Mouse (Mus musculus) kidney, adult 11 months (tissue): ENCODE measurements at regions not wholly inside any gene's neighbourhood (a gene's known extent, or its start where the extent isn't known, plus 50 kb on each side); places are given as distances from the start of the nearest gene placed in this dataset.

ENCODE experiments used
- DNase-seq: peaks from one replicate; pipeline ENCODE4 v3.0.0; 2022

- DNase-seq, result no peak
Measured at GRCm38 (mm10) chr5:103305716-103306447, 94.7 kb upstream of the Mapk10 start.

GRCm38 (mm10) chr5:103304975-103305374, 93.8 kb upstream of the Mapk10 start:
- no peak for DNase-seq

GRCm38 (mm10) chr5:103302744-103303143, 91.6 kb upstream of the Mapk10 start:
- no peak for DNase-seq

DNA sequence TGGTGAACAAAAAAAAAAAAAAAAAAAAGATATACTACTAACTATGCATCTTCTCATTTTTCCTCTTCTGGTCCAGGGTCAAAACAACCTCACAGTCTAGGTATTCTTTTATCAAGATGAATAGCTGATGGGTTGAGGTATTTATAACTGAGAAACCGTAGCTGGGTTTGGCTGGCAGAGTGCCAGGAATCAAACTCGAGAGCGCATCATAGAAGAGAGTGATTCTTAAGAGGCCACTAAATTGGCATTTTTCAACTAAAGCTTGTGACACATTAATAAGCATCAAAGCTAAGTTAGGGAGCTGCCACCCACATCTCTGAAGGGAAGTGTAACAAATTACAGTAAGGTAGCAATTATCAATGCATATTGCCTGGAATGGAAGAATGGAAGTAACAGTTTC, 90.2 kb upstream of the Mapk10 start:
- DNase-seq, result no peak

DNA sequence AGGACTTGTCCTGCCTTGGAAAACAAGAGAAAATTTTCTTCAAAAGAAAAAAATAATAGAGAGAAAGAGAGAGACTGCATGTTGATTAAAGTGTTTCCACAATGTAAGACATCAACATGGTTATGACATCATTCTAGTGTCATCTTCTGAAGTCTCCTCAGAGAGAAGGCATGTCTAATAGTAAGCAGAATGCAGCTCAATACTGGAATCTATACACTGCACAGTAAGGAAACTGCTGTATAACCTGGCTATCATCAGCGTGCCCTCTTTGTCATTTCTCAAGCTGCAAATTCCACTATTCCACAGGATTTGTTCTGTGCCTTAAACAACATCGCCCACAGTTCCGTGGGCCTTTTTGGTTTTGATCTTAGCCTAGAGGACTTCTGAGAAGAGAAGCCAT, 82.8 kb upstream of the Mapk10 start:
- DNase-seq, result no peak

GRCm38 (mm10) chr5:103291691-103292090, 80.6 kb upstream of the Mapk10 start:
- DNase-seq, result no peak

DNA sequence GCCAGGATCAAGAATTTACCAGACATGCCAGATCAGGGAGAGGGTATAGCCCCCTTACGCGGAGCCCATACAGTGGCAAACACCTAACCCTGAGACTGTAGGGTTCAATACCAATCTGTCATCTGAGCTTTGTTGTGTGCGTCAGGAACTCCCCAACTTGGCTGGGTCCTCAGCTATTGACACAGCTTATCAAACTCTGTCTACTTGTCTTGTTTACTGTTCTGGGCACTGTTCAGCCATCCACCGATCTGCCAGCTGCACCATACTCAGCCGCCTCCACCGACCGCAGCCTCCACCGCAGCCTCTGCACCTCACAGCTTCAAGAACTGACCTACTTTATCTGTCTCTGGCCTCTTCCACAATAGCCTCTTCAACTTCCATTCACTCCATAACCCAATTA, 80.1 kb upstream of the Mapk10 start:
- DNase-seq, result no peak

DNA sequence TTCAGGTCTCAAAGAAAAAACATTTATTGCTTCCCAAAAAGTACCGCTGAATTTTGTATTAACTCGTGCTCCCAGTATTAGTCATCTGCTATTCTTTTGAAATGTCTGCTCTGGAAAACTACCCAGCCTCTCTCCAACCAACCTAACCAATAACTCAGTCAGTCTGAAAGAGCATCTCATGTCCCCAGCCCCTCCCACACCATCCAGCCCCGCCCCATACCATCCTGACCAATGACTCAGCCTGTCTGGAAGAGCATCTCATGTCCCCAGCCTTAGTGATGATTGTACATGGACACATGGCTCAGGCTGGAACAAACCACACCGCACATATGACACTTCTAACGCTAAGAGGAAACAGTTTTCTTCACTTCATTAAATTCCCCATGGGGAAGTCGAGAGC, 58.1 kb upstream of the Mapk10 start:
- DNase-seq, result no peak

- no peak for DNase-seq
Measured at GRCm38 (mm10) chr5:103264903-103265302, 53.8 kb upstream of the Mapk10 start.

GRCm38 (mm10) chr5:103261406-103261805, 50.3 kb upstream of the Mapk10 start:
- peak; percentile 59 for DNase-seq
